Mouse (Mus musculus) heart, adult 2 months (tissue): ENCODE data around the gene Ctns.

ENCODE experiments used
- CTCF ChIP-seq: fragments of 200-600 bp; IDR thresholded peaks from 2 replicates; pipeline ENCODE4 v1.8.1; 2022; ENCODE audit warnings: antibody characterized with exemption, mild to moderate bottlenecking, moderate library complexity
- EP300 ChIP-seq: fragments of 200-500 bp; IDR thresholded peaks from 2 replicates; pipeline ENCODE4 v1.6.1; 2011; ENCODE audit warnings: low read depth, low read length, control low read depth; ENCODE audit not compliant: insufficient read depth
- POLR2A ChIP-seq: fragments of 200-500 bp; IDR thresholded peaks from 2 replicates; pipeline ENCODE4 v1.6.1; 2011; ENCODE audit warnings: mild to moderate bottlenecking, low read depth, low read length, control low read depth; ENCODE audit not compliant: insufficient read depth

DNA sequence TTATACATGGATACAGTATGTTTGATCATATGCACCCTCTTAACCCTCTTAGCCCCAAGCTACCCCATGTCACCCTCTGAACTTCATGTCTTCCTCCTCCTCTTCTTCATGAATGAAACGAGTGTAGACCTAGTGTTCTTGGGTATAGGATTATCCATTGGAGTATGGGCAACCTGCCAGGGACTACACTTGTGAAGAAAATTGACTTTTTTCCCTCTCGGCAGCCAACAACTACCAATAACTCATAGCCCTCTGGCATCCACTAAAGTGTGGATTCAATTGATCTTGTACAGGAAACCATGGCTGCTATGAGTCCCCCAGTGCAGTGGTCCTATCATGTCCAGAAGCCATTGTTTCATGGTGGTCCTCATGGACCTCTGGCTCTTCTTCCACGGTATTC lies 37.9 kb upstream of the Ctns start:
- TF ChIP-seq CTCF (no peak), POLR2A (no peak), EP300 (no peak)
